17 mouse cellular contexts compared by ENCODE assay signal in genomic region chr5:117844611-117845010, GRCm38 (mm10).
DNase-seq lines count a peak whose midpoint lies in the region; ATAC-seq lines count a peak whose summit lies in the region.
"Had no signal": no experiment of that assay in that cellular context is flagged by ENCODE, and none has a peak within 500 bp of the region (broad histone marks: within the 10 kb centered on the region; RNA-seq: fewer than 3 reads in every experiment).

No protein-coding gene starts in this region.

- peak; percentile 15 for DNase-seq in adrenal gland, postnatal 25 days
- DNase-seq in adrenal gland, adult 2 months = no peak
- DNase-seq in liver = peak; percentile 23
- peak; percentile 74 for DNase-seq in embryo, embryonic 10.5 days (ENCODE audit: low spot score)
- DNase-seq in limb, embryonic 11.5 days (ENCODE audit: low spot score) = peak; percentile 78
- DNase-seq in gastrocnemius, postnatal 14 days = no peak
- DNase-seq in layer of hippocampus, postnatal 25 days (ENCODE audit: extremely low spot score in 1 of 2, low spot score in 1 of 2) = no peak
- DNase-seq: cerebellum, postnatal 10 days; layer of hippocampus, adult 9-11 months; lung, adult 18-20 months; right cerebral cortex, postnatal 14 days had no signal

- H3K4me1 ChIP-seq in liver, embryonic 12.5 days = no peaks in the 10 kb centered on the region
- H3K4me1 ChIP-seq in limb, embryonic 11.5 days (ENCODE audit: control insufficient read depth, insufficient read depth, low read length) = 0 out of 2 replicates have a peak, but pooled peaks cover 5% of the 10 kb centered on the region
- H3K4me1 ChIP-seq: heart, embryonic 10.5 days; megakaryocyte, embryonic 14.5 days had no signal

- H3K9ac ChIP-seq in liver, embryonic 12.5 days = no peak overlapping the region
- no peak overlapping the region for H3K9ac ChIP-seq in limb, embryonic 11.5 days (ENCODE audit: low read length)
- H3K9ac ChIP-seq: forebrain, embryonic 15.5 days; kidney, embryonic 15.5 days; limb, embryonic 12.5 days had no signal

- H3K36me3 ChIP-seq in liver, embryonic 12.5 days = no peaks in the 10 kb centered on the region
- no peaks in the 10 kb centered on the region for H3K36me3 ChIP-seq in limb, embryonic 11.5 days (ENCODE audit: control insufficient read depth, insufficient read depth, low read length)
- H3K36me3 ChIP-seq: forebrain, embryonic 15.5 days; heart, embryonic 10.5 days; kidney, embryonic 15.5 days; limb, embryonic 12.5 days had no signal

- WGBS in liver, embryonic 12.5 days (ENCODE audit: insufficient replicate concordance) = 9% methylated on average over 1 of the region's 1 CpGs
- 20% methylated on average over 1 of the region's 1 CpGs for WGBS in limb, embryonic 11.5 days

- no peak overlapping the region for H3K4me2 ChIP-seq in liver, embryonic 12.5 days
- H3K4me2 ChIP-seq in limb, embryonic 11.5 days (ENCODE audit: low read depth, severe bottlenecking) = no peak overlapping the region
- H3K4me2 ChIP-seq: forebrain, embryonic 15.5 days; kidney, embryonic 15.5 days; limb, embryonic 12.5 days had no signal

- ATAC-seq in liver, embryonic 12.5 days = no peak
- ATAC-seq in limb, embryonic 11.5 days (ENCODE audit: insufficient number of reproducible peaks, low FRiP score, low TSS enrichment, low read depth) = no peak
- ATAC-seq: forebrain, embryonic 15.5 days had no signal

- H3K27ac ChIP-seq in liver, embryonic 12.5 days = no peak overlapping the region
- no peak overlapping the region for H3K27ac ChIP-seq in limb, embryonic 11.5 days (replicated peaks; ENCODE audit: low read depth, low read length)
- H3K27ac ChIP-seq: forebrain, embryonic 15.5 days; heart, embryonic 10.5 days; kidney, embryonic 15.5 days; limb, embryonic 12.5 days had no signal

- H3K27me3 ChIP-seq in liver, embryonic 12.5 days (replicated peaks) = peaks cover 44% of the 10 kb centered on the region
- H3K27me3 ChIP-seq in limb, embryonic 11.5 days (ENCODE audit: control insufficient read depth, insufficient read depth, low read length) = peaks cover 46% of the 10 kb centered on the region

- intact Hi-C loops in gastrocnemius, postnatal 14 days (cut with DNase I; ENCODE audit: low total_unique reads) = no loop called here

- H3K9me3 ChIP-seq in liver, embryonic 12.5 days (replicated peaks) = no peaks in the 10 kb centered on the region
- H3K9me3 ChIP-seq in limb, embryonic 11.5 days (ENCODE audit: control insufficient read depth, low read length) = no peaks in the 10 kb centered on the region
- H3K9me3 ChIP-seq: forebrain, embryonic 15.5 days; heart, embryonic 10.5 days; kidney, embryonic 15.5 days; limb, embryonic 12.5 days; megakaryocyte, embryonic 14.5 days had no signal

- no peak overlapping the region for H3K4me3 ChIP-seq in liver, embryonic 12.5 days
- no peak overlapping the region for H3K4me3 ChIP-seq in limb, embryonic 11.5 days (ENCODE audit: low read depth, low read length)
- H3K4me3 ChIP-seq: forebrain, embryonic 15.5 days; heart, embryonic 10.5 days; kidney, embryonic 15.5 days; limb, embryonic 12.5 days; megakaryocyte, embryonic 14.5 days had no signal

Comparison
In these comparisons a context has a peak if more than half of its experiments do, and no peak if none do; other contexts are left out.
1. DNase-seq: peak in adrenal gland, postnatal 25 days (single experiment), liver (single experiment), embryo, embryonic 10.5 days (single experiment) and limb, embryonic 11.5 days (single experiment); none in adrenal gland, adult 2 months (single experiment), gastrocnemius, postnatal 14 days (single experiment) and layer of hippocampus, postnatal 25 days (0 of 2).